In genomic region chr1:136259543-136259892, GRCm38 (mm10) we compare ENCODE assay signal across 9 mouse cellular contexts. TPM values are rescaled to one million over a fixed set of nuclear protein-coding genes. Genes with fewer than 3 reads are reported as not detected.
A peak's percentile ranks its signal among the peaks of the same experiment; 100 is the strongest.
DNase-seq lines count a peak whose midpoint lies in the region; ATAC-seq and TF ChIP-seq lines count a peak whose summit lies in the region.
"Had no signal": no experiment of that assay in that cellular context is flagged by ENCODE, and none has a peak within 500 bp of the region (broad histone marks: within the 10 kb centered on the region; RNA-seq: fewer than 3 reads in every experiment).

No protein-coding gene starts in this region.

- H3K27me3 ChIP-seq in liver, embryonic 12.5 days (replicated peaks): peaks cover 92% of the 10 kb centered on the region
- H3K27me3 ChIP-seq in stomach, postnatal 0 days (ENCODE audit: control insufficient read depth, insufficient read depth, low read length): peaks cover 5% of the 10 kb centered on the region; the same call in 1 of the 2 replicates
- no peaks in the 10 kb centered on the region for H3K27me3 ChIP-seq in kidney, adult 2 months (replicated peaks; ENCODE audit: control insufficient read depth, insufficient read depth, low read length)

- no peaks in the 10 kb centered on the region for H3K9me3 ChIP-seq in liver, embryonic 12.5 days (replicated peaks)
- H3K9me3 ChIP-seq in stomach, postnatal 0 days (ENCODE audit: control insufficient read depth, low read length): no peaks in the 10 kb centered on the region

- H3K4me1 ChIP-seq in liver, embryonic 12.5 days: 0 out of 2 replicates have a peak, but pooled peaks cover 14% of the 10 kb centered on the region
- peaks cover 6% of the 10 kb centered on the region; the same call in 1 of the 2 replicates for H3K4me1 ChIP-seq in stomach, postnatal 0 days (replicated peaks; ENCODE audit: control insufficient read depth, insufficient read depth)
- no peaks in the 10 kb centered on the region for H3K4me1 ChIP-seq in kidney, adult 2 months (ENCODE audit: control insufficient read depth, insufficient read depth, low read length)

- no peaks in the 10 kb centered on the region for H3K36me3 ChIP-seq in liver, embryonic 12.5 days
- H3K36me3 ChIP-seq in stomach, postnatal 0 days (ENCODE audit: control insufficient read depth, insufficient read depth, low read length): no peaks in the 10 kb centered on the region
- no peaks in the 10 kb centered on the region for H3K36me3 ChIP-seq in kidney, adult 2 months (ENCODE audit: control insufficient read depth, insufficient read depth, low read length)

- intact Hi-C loops in gastrocnemius, adult 2 months (cut with DNase I): no loop called here
- intact Hi-C loops in left cerebral cortex, postnatal 4 days (cut with DNase I): no loop called here

- no peak for ATAC-seq in liver, embryonic 12.5 days
- no peak for ATAC-seq in stomach, postnatal 0 days (ENCODE audit: low FRiP score, low TSS enrichment)

- TF ChIP-seq POLR2A in kidney, adult 2 months (IDR thresholded peaks at IDR 0.05; ENCODE audit: low read depth, low read length): no peak

- H3K4me2 ChIP-seq in liver, embryonic 12.5 days: peak overlapping the region; percentile 67
- H3K4me2 ChIP-seq in stomach, postnatal 0 days (replicated peaks; ENCODE audit: low read depth): peak overlapping the region; percentile 88

- no peak for TF ChIP-seq CTCF in gastrocnemius, adult 2 months (IDR thresholded peaks at IDR 0.05)
- no peak for TF ChIP-seq CTCF in stomach, postnatal 0 days (IDR thresholded peaks at IDR 0.05; ENCODE audit: low read depth)
- TF ChIP-seq CTCF in kidney, adult 2 months (conservative IDR thresholded peaks at IDR 0.05; ENCODE audit: insufficient read depth, insufficient read length, low read depth, low read length): no peak

- DNase-seq in gastrocnemius, adult 2 months: no peak
- DNase-seq in gastrocnemius, postnatal 25 days: no peak
- peak; percentile 23 for DNase-seq in thymus, postnatal 14 days
- DNase-seq in thymus, postnatal 10 days (ENCODE audit: low spot score in 2 of 2): no peak
- no peak for DNase-seq in stomach, postnatal 0 days (ENCODE audit: low spot score)
- no peak for DNase-seq in left cerebral cortex, postnatal 4 days
- DNase-seq in kidney, adult 2 months: no peak

- peak overlapping the region; percentile 70 for H3K4me3 ChIP-seq in gastrocnemius, adult 2 months
- peak overlapping the region; percentile 49 for H3K4me3 ChIP-seq in liver, embryonic 12.5 days
- peak overlapping the region; percentile 51 for H3K4me3 ChIP-seq in stomach, postnatal 0 days (ENCODE audit: low read depth, low read length)
- H3K4me3 ChIP-seq in kidney, adult 2 months (ENCODE audit: insufficient read depth, low read depth, low read length): no peak overlapping the region

- WGBS in liver, embryonic 12.5 days (ENCODE audit: insufficient replicate concordance): 4% methylated on average over 16 of the region's 16 CpGs
- 3% methylated on average over 16 of the region's 16 CpGs for WGBS in stomach, postnatal 0 days
- 7% methylated on average over 16 of the region's 16 CpGs for WGBS in kidney, adult 2 months

- H3K27ac ChIP-seq in gastrocnemius, adult 2 months: no peak overlapping the region
- H3K27ac ChIP-seq in liver, embryonic 12.5 days: no peak overlapping the region
- H3K27ac ChIP-seq in stomach, postnatal 0 days (replicated peaks): no peak overlapping the region
- H3K27ac ChIP-seq in kidney, adult 2 months (ENCODE audit: insufficient read depth, low read depth, low read length): no peak overlapping the region

- H3K9ac ChIP-seq in liver, embryonic 12.5 days: no peak overlapping the region
- no peak overlapping the region for H3K9ac ChIP-seq in stomach, postnatal 0 days (ENCODE audit: low read length)

- no peak for TF ChIP-seq EP300 in stomach, postnatal 0 days (optimal IDR thresholded peaks at IDR 0.05)

RNA-seq across cellular contexts. Expression of gene Gpr25, which starts 1.2 kb away (rescaled TPM):
- total RNA-seq in gastrocnemius, adult 2 months (2021): not detected
- total RNA-seq in gastrocnemius, postnatal 25 days (2021): not detected
- not detected in 2 replicates for polyA plus RNA-seq in liver, embryonic 12.5 days (2016; fragmentation: Nextera tagmentation; extraction: Ambion mirVana)
- polyA plus RNA-seq in stomach, postnatal 0 days (2015; fragmentation: Nextera tagmentation; extraction: Ambion mirVana): 0.12 TPM in 1 of 2 replicates, not detected in the other
- 10 to 100 TPM; 10.2 to 11.5 TPM for total RNA-seq in left cerebral cortex, postnatal 4 days (2021)
- 0.09 and 0.30 TPM in 2 replicates for polyA plus RNA-seq in kidney, adult 2 months (2012; rRNA removed)
- total RNA-seq: hematopoietic stem cell, adult 5-6 weeks had no signal

RNA-seq across cellular contexts. Expression of gene Inava, which starts 25.5 kb away (rescaled TPM):
- not detected for total RNA-seq in gastrocnemius, adult 2 months (2021)
- not detected for total RNA-seq in gastrocnemius, postnatal 25 days (2021)
- 0.67 and 1.0 TPM in 2 replicates for polyA plus RNA-seq in liver, embryonic 12.5 days (2016; fragmentation: Nextera tagmentation; extraction: Ambion mirVana)
- polyA plus RNA-seq in stomach, postnatal 0 days (2015; fragmentation: Nextera tagmentation; extraction: Ambion mirVana): 32.0 and 35.7 TPM in 2 replicates
- 1 to 10 TPM; 4.8 to 5.9 TPM for total RNA-seq in left cerebral cortex, postnatal 4 days (2021)
- polyA plus RNA-seq in kidney, adult 2 months (2012; rRNA removed): 10.5 and 13.5 TPM in 2 replicates
- total RNA-seq: hematopoietic stem cell, adult 5-6 weeks had no signal

RNA-seq across cellular contexts. Expression of gene Mroh3, which starts 46.9 kb away (rescaled TPM):
- total RNA-seq in gastrocnemius, adult 2 months (2021): not detected
- total RNA-seq in gastrocnemius, postnatal 25 days (2021): not detected
- polyA plus RNA-seq in liver, embryonic 12.5 days (2016; fragmentation: Nextera tagmentation; extraction: Ambion mirVana): not detected in 2 replicates
- polyA plus RNA-seq in stomach, postnatal 0 days (2015; fragmentation: Nextera tagmentation; extraction: Ambion mirVana): 0.34 and 0.78 TPM in 2 replicates
- 1 to 10 TPM; 1.0 to 1.2 TPM for total RNA-seq in left cerebral cortex, postnatal 4 days (2021)
- 0.10 and 0.44 TPM in 2 replicates for polyA plus RNA-seq in kidney, adult 2 months (2012; rRNA removed)
- total RNA-seq: hematopoietic stem cell, adult 5-6 weeks had no signal

Comparison
In these comparisons a context has a peak if more than half of its experiments do, and no peak if none do; other contexts are left out.
1. RNA of gene Gpr25, which starts 1.2 kb away (total RNA-seq): 10.2 to 11.5 TPM in left cerebral cortex, postnatal 4 days; not detected in gastrocnemius, adult 2 months and not detected in gastrocnemius, postnatal 25 days; every median in the first group is over 10 times any median in the second.
2. RNA of gene Inava, which starts 25.5 kb away (total RNA-seq): 4.8 to 5.9 TPM in left cerebral cortex, postnatal 4 days; not detected in gastrocnemius, adult 2 months and not detected in gastrocnemius, postnatal 25 days; every median in the first group is over 4 times any median in the second.